Mouse (Mus musculus) liver, embryonic 11.5 days (tissue): ENCODE data around the gene Rasal2. TPM values are rescaled to one million over a fixed set of nuclear protein-coding genes. Genes with fewer than 3 reads are reported as not detected.
A peak's percentile ranks its signal among the peaks of the same experiment; 100 is the strongest.

Experiments
- ATAC-seq: fragments of 200-750 bp; cut with Nextera tagmentation; replicated peaks from 2 replicates; pipeline ENCODE4 v1.8.0; 2017; ENCODE audit warnings: moderate number of reproducible peaks, mild to moderate bottlenecking, moderate TSS enrichment, moderate library complexity; ENCODE audit not compliant: low FRiP score
- DNase-seq: peaks from one replicate; pipeline ENCODE4 v3.0.0-alpha.2; 2017; ENCODE audit warnings: low spot score
- H3K27ac ChIP-seq: fragments of 300-500 bp; sonication (generic); 2 replicates; pipeline ENCODE4 v1.5.1; 2014; ENCODE audit warnings: mild to moderate bottlenecking, low read depth, low read length, control low read depth
- H3K27me3 ChIP-seq: fragments of 300-500 bp; sonication (generic); replicated peaks from 2 replicates; pipeline ENCODE4 v1.6.1; 2014; ENCODE audit warnings: low read length, mixed read lengths; ENCODE audit not compliant: control insufficient read depth, insufficient read depth
- H3K36me3 ChIP-seq: fragments of 300-500 bp; sonication (generic); 2 replicates; pipeline ENCODE4 v1.6.1; 2014; ENCODE audit warnings: mild to moderate bottlenecking, low read length, moderate library complexity, mixed read lengths; ENCODE audit not compliant: control insufficient read depth, insufficient read depth
- H3K4me1 ChIP-seq: fragments of 300-500 bp; sonication (generic); replicated peaks from 2 replicates; pipeline ENCODE4 v1.6.1; 2014; ENCODE audit warnings: low read length, mixed read lengths; ENCODE audit not compliant: control insufficient read depth, insufficient read depth
- H3K4me2 ChIP-seq: fragments of 300-500 bp; sonication (generic); 2 replicates; pipeline ENCODE4 v1.6.1; 2014; ENCODE audit warnings: mild to moderate bottlenecking, control low read depth, moderate library complexity
- H3K4me3 ChIP-seq: fragments of 300-500 bp; sonication (generic); 2 replicates; pipeline ENCODE4 v1.5.1; 2014; ENCODE audit warnings: low read depth, low read length, control low read depth
- H3K9ac ChIP-seq: fragments of 300-500 bp; sonication (generic); 2 replicates; pipeline ENCODE4 v1.6.1; 2014; ENCODE audit warnings: low read depth, low read length, control low read depth
- H3K9me3 ChIP-seq: fragments of 300-500 bp; sonication (generic); 2 replicates; pipeline ENCODE4 v1.6.1; 2016; ENCODE audit warnings: low read length, inconsistent platforms, mixed read lengths; ENCODE audit not compliant: control insufficient read depth
- WGBS: fragments of 180-500 bp; shearing (Covaris S2); extraction: QIAGEN DNeasy Blood & Tissue Kit; methylation state at CpG from one replicate; pipeline ENCODE4 v1.1.7; 2014; 5-methylcytosine and 5-hydroxymethylcytosine counted together
- polyA plus RNA-seq: library from polyadenylated mRNA; unstranded; fragments of >200 nt; fragmentation: Nextera tagmentation; extraction: Ambion mirVana; gene quantifications from 2 replicates; pipeline ENCODE4 v1.2.1, GENCODE M21; 2014

Rasal2 gene
- polyA plus RNA-seq, 1 experiment from 2014 or later = 3.9 TPM

GRCm38 (mm10) chr1:157411711-157412380 lies 549 bp downstream of the Rasal2 start:
- Histone ChIP-seq H3K4me1 (peaks cover 8% of the 10 kb centered on the region; the same call in 1 of the 2 replicates), H3K9me3 (no peaks in the 10 kb centered on the region), H3K4me3 (peak overlapping the region; percentile 80), H3K4me2 (peak overlapping the region; percentile 97), H3K27ac (peak overlapping the region; percentile 81), H3K27me3 (no peaks in the 10 kb centered on the region), H3K9ac (peak overlapping the region; percentile 82), H3K36me3 (no peaks in the 10 kb centered on the region)
- DNase-seq (peak; percentile 66), ATAC-seq (peak; percentile 81)
- WGBS = under 1% methylated on average over 69 of the region's 85 CpGs

- no peaks in the 10 kb centered on the region for H3K27me3 ChIP-seq
- H3K4me2 ChIP-seq = peak overlapping the region; percentile 97
- H3K27ac ChIP-seq = no peak overlapping the region
- H3K4me1 ChIP-seq = peaks cover 8% of the 10 kb centered on the region; the same call in 1 of the 2 replicates
- no peaks in the 10 kb centered on the region for H3K9me3 ChIP-seq
- H3K4me3 ChIP-seq = peak overlapping the region; percentile 80
- ATAC-seq (no peak), DNase-seq (no peak)
- H3K36me3 ChIP-seq = no peaks in the 10 kb centered on the region
- WGBS = 2% methylated on average over 4 of the region's 4 CpGs
- H3K9ac ChIP-seq = peak overlapping the region; percentile 82
These were observed 1.1 kb downstream of the Rasal2 start for GRCm38 (mm10) chr1:157411341-157411710.

- no peak for ATAC-seq
- Histone ChIP-seq H3K4me1 (peaks cover 8% of the 10 kb centered on the region; the same call in 1 of the 2 replicates), H3K9ac (peak overlapping the region; percentile 82; the same call in 1 of the 2 replicates)
These were observed 1.5 kb downstream of the Rasal2 start for GRCm38 (mm10) chr1:157410937-157411336.

GRCm38 (mm10) chr1:157409648-157410047 lies 2.7 kb downstream of the Rasal2 start:
- Histone ChIP-seq H3K4me3 (no peak overlapping the region), H3K9me3 (no peaks in the 10 kb centered on the region), H3K36me3 (no peaks in the 10 kb centered on the region), H3K9ac (no peak overlapping the region), H3K4me1 (peaks cover 3% of the 10 kb centered on the region; the same call in 1 of the 2 replicates), H3K27me3 (no peaks in the 10 kb centered on the region), H3K4me2 (no peak overlapping the region), H3K27ac (no peak overlapping the region)
- ATAC-seq (no peak), DNase-seq (no peak)
- WGBS = 67% methylated on average over 2 of the region's 2 CpGs

More at GRCm38 (mm10) chr1:157410937-157411336, 1.5 kb downstream of the Rasal2 start:
- Histone ChIP-seq H3K36me3 (no peaks in the 10 kb centered on the region), H3K4me2 (peak overlapping the region; percentile 97), H3K4me3 (peak overlapping the region; percentile 80), H3K27me3 (no peaks in the 10 kb centered on the region), H3K9me3 (no peaks in the 10 kb centered on the region), H3K27ac (no peak overlapping the region)
- no peak for DNase-seq
- WGBS = 10% methylated on average over 8 of the region's 8 CpGs

- H3K4me1 ChIP-seq = no peaks in the 10 kb centered on the region
- no peak for DNase-seq
- no peaks in the 10 kb centered on the region for H3K27me3 ChIP-seq
- H3K9me3 ChIP-seq = no peaks in the 10 kb centered on the region
- H3K9ac ChIP-seq = no peak overlapping the region
- WGBS = 74% methylated on average over 4 of the region's 4 CpGs
- H3K4me2 ChIP-seq = no peak overlapping the region
- H3K27ac ChIP-seq = no peak overlapping the region
- no peaks in the 10 kb centered on the region for H3K36me3 ChIP-seq
- no peak for ATAC-seq
- no peak overlapping the region for H3K4me3 ChIP-seq
These were observed 24.4 kb downstream of the Rasal2 start for GRCm38 (mm10) chr1:157388027-157388426.

- Histone ChIP-seq H3K27me3 (no peaks in the 10 kb centered on the region), H3K9ac (no peak overlapping the region), H3K4me1 (0 out of 2 replicates have a peak, but pooled peaks cover 2% of the 10 kb centered on the region), H3K36me3 (no peaks in the 10 kb centered on the region), H3K27ac (no peak overlapping the region), H3K4me3 (no peak overlapping the region), H3K9me3 (no peaks in the 10 kb centered on the region), H3K4me2 (no peak overlapping the region)
- DNase-seq (no peak), ATAC-seq (no peak)
- 65% methylated on average over 2 of the region's 2 CpGs for WGBS
These were observed 31.7 kb downstream of the Rasal2 start for GRCm38 (mm10) chr1:157380694-157381093.

- Histone ChIP-seq H3K36me3 (no peaks in the 10 kb centered on the region), H3K4me3 (no peak overlapping the region), H3K9ac (no peak overlapping the region), H3K27ac (no peak overlapping the region), H3K9me3 (no peaks in the 10 kb centered on the region), H3K27me3 (no peaks in the 10 kb centered on the region), H3K4me2 (no peak overlapping the region), H3K4me1 (no peaks in the 10 kb centered on the region)
- DNase-seq (no peak), ATAC-seq (no peak)
- WGBS = 69% methylated on average over 2 of the region's 2 CpGs
These were observed 42.0 kb downstream of the Rasal2 start for GRCm38 (mm10) chr1:157370397-157370796.

GRCm38 (mm10) chr1:157368316-157368715 lies 44.1 kb downstream of the Rasal2 start:
- Histone ChIP-seq H3K4me3 (no peak overlapping the region), H3K4me1 (no peaks in the 10 kb centered on the region), H3K9me3 (no peaks in the 10 kb centered on the region), H3K9ac (no peak overlapping the region), H3K27me3 (no peaks in the 10 kb centered on the region), H3K4me2 (no peak overlapping the region), H3K36me3 (no peaks in the 10 kb centered on the region), H3K27ac (no peak overlapping the region)
- ATAC-seq (no peak), DNase-seq (no peak)
- WGBS = 81% methylated on average over 5 of the region's 5 CpGs

GRCm38 (mm10) chr1:157346661-157347060 lies 65.7 kb downstream of the Rasal2 start:
- ATAC-seq (no peak), DNase-seq (no peak)
- whole genome bisulfite sequencing = 71% methylated on average over 1 of the region's 1 CpGs
- Histone ChIP-seq H3K9ac (no peak overlapping the region), H3K4me2 (no peak overlapping the region), H3K4me1 (no peaks in the 10 kb centered on the region), H3K4me3 (no peak overlapping the region), H3K36me3 (no peaks in the 10 kb centered on the region), H3K9me3 (no peaks in the 10 kb centered on the region), H3K27me3 (no peaks in the 10 kb centered on the region), H3K27ac (no peak overlapping the region)
